Comparison of ENCODE assay signal across 16 mouse cellular contexts in the genomic region with DNA sequence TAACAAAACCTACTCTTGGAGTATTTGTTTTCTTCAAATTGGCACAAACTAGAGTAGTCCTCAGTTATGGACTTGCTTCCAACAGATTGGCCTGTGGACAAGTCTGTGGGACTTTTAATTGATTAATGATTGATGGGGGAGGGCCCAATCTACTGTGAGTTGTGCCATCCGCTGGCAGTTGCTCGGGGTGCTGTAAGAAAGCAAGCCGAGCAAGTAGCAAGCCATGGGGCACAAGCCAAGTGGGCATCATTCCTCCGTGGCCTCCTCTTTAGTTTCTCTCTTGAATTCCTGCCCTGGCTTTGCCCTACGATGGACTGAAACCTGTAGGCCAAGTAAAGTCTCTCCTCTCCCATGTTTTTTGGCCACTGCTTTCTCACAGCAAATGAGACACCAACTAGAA.
DNase-seq lines count a peak whose midpoint lies in the region; ATAC-seq and TF ChIP-seq lines count a peak whose summit lies in the region.
"Had no signal": no experiment of that assay in that cellular context is flagged by ENCODE, and none has a peak within 500 bp of the region (broad histone marks: within the 10 kb centered on the region; RNA-seq: fewer than 3 reads in every experiment).

No protein-coding gene starts in this region.

- H3K27ac ChIP-seq in kidney, adult 2 months (ENCODE audit: insufficient read depth, low read depth, low read length): no peak overlapping the region
- H3K27ac ChIP-seq in midbrain, postnatal 0 days (ENCODE audit: low read depth, low read length): no peak overlapping the region
- H3K27ac ChIP-seq in midbrain, embryonic 14.5 days (replicated peaks; ENCODE audit: low read depth, low read length): no peak overlapping the region
- H3K27ac ChIP-seq: forebrain, embryonic 12.5 days; heart, adult 2 months; hindbrain, embryonic 14.5 days; limb, embryonic 13.5 days; liver, embryonic 15.5 days had no signal

- no peaks in the 10 kb centered on the region for H3K36me3 ChIP-seq in kidney, adult 2 months (ENCODE audit: control insufficient read depth, insufficient read depth, low read length)
- no peaks in the 10 kb centered on the region for H3K36me3 ChIP-seq in midbrain, postnatal 0 days (ENCODE audit: insufficient read depth, low read length)
- H3K36me3 ChIP-seq in midbrain, embryonic 14.5 days (ENCODE audit: control insufficient read depth, insufficient read depth, low read length): no peaks in the 10 kb centered on the region
- H3K36me3 ChIP-seq: forebrain, embryonic 12.5 days; limb, embryonic 13.5 days; liver, embryonic 15.5 days had no signal

- H3K9me3 ChIP-seq in midbrain, postnatal 0 days (ENCODE audit: low read length): no peaks in the 10 kb centered on the region
- H3K9me3 ChIP-seq in midbrain, embryonic 14.5 days (ENCODE audit: control insufficient read depth, low read length): no peaks in the 10 kb centered on the region
- H3K9me3 ChIP-seq: forebrain, embryonic 12.5 days; limb, embryonic 13.5 days; liver, embryonic 15.5 days had no signal

- 81% methylated on average over 5 of the region's 5 CpGs for WGBS in kidney, adult 2 months
- WGBS in midbrain, postnatal 0 days: 84% methylated on average over 5 of the region's 5 CpGs
- 94% methylated on average over 5 of the region's 5 CpGs for WGBS in midbrain, embryonic 14.5 days

- no peak for TF ChIP-seq CTCF in kidney, adult 2 months (conservative IDR thresholded peaks at IDR 0.05; ENCODE audit: insufficient read depth, insufficient read length, low read depth, low read length)
- TF ChIP-seq CTCF in midbrain, postnatal 0 days (IDR thresholded peaks at IDR 0.05): no peak

- H3K4me1 ChIP-seq in kidney, adult 2 months (ENCODE audit: control insufficient read depth, insufficient read depth, low read length): no peaks in the 10 kb centered on the region
- H3K4me1 ChIP-seq in midbrain, postnatal 0 days (ENCODE audit: insufficient read depth, low read length): no peaks in the 10 kb centered on the region
- H3K4me1 ChIP-seq in midbrain, embryonic 14.5 days (ENCODE audit: control insufficient read depth, insufficient read depth, low read length): no peaks in the 10 kb centered on the region
- H3K4me1 ChIP-seq: forebrain, embryonic 12.5 days; limb, embryonic 13.5 days; liver, embryonic 15.5 days had no signal

- no peak overlapping the region for H3K9ac ChIP-seq in midbrain, postnatal 0 days (replicated peaks; ENCODE audit: low read length, poor library complexity, severe bottlenecking)
- no peak overlapping the region for H3K9ac ChIP-seq in midbrain, embryonic 14.5 days (replicated peaks; ENCODE audit: low read length)
- H3K9ac ChIP-seq: forebrain, embryonic 12.5 days; hindbrain, embryonic 14.5 days; limb, embryonic 13.5 days; liver, embryonic 15.5 days had no signal

- no peaks in the 10 kb centered on the region for H3K27me3 ChIP-seq in kidney, adult 2 months (replicated peaks; ENCODE audit: control insufficient read depth, insufficient read depth, low read length)
- H3K27me3 ChIP-seq in midbrain, postnatal 0 days (ENCODE audit: insufficient read depth, low read length): no peaks in the 10 kb centered on the region
- H3K27me3 ChIP-seq in midbrain, embryonic 14.5 days (ENCODE audit: control insufficient read depth, insufficient read depth, low read length): no peaks in the 10 kb centered on the region
- H3K27me3 ChIP-seq: forebrain, embryonic 12.5 days; limb, embryonic 13.5 days; liver, embryonic 15.5 days; Patski had no signal

- no peak overlapping the region for H3K4me3 ChIP-seq in kidney, adult 2 months (ENCODE audit: insufficient read depth, low read depth, low read length)
- no peak overlapping the region for H3K4me3 ChIP-seq in midbrain, postnatal 0 days (ENCODE audit: low read depth, low read length)
- H3K4me3 ChIP-seq in midbrain, embryonic 14.5 days (replicated peaks; ENCODE audit: low read depth, low read length): no peak overlapping the region
- H3K4me3 ChIP-seq: forebrain, embryonic 12.5 days; heart, adult 2 months; limb, embryonic 13.5 days; liver, embryonic 15.5 days had no signal

- no peak for TF ChIP-seq POLR2A in kidney, adult 2 months (IDR thresholded peaks at IDR 0.05; ENCODE audit: low read depth, low read length)

- peak; percentile 31 for DNase-seq in gastrocnemius, postnatal 10 days
- DNase-seq in gastrocnemius, adult 8-10 months (ENCODE audit: low spot score in 2 of 2): no peak
- DNase-seq in kidney, adult 2 months: peak; percentile 71
- no peak for DNase-seq in kidney, postnatal 14 days
- DNase-seq in midbrain, postnatal 0 days (ENCODE audit: low spot score): peak; percentile 30
- DNase-seq in midbrain, embryonic 14.5 days: no peak
- DNase-seq: heart, adult 2 months; lung, postnatal 14 days; right cerebral cortex, postnatal 25 days had no signal

- H3K4me2 ChIP-seq in midbrain, postnatal 0 days (ENCODE audit: low read depth, low read length, poor library complexity, severe bottlenecking): no peak overlapping the region
- no peak overlapping the region for H3K4me2 ChIP-seq in midbrain, embryonic 14.5 days (ENCODE audit: low read length)
- H3K4me2 ChIP-seq: forebrain, embryonic 12.5 days; hindbrain, embryonic 14.5 days; limb, embryonic 13.5 days; liver, embryonic 15.5 days had no signal

- ATAC-seq in midbrain, postnatal 0 days (ENCODE audit: low FRiP score): no peak
- no peak for ATAC-seq in midbrain, embryonic 14.5 days (ENCODE audit: low FRiP score, low TSS enrichment)
- no peak for ATAC-seq in erythroblast, adult 5-6 weeks (replicated peaks; ENCODE audit: low FRiP score, poor library complexity, severe bottlenecking)
- ATAC-seq: intestine, embryonic 16.5 days; Patski had no signal

Comparison
In these comparisons a context has a peak if more than half of its experiments do, and no peak if none do; other contexts are left out.
1. DNase-seq: peak in gastrocnemius, postnatal 10 days (single experiment), kidney, adult 2 months (single experiment) and midbrain, postnatal 0 days (single experiment); none in gastrocnemius, adult 8-10 months (0 of 2), kidney, postnatal 14 days (single experiment) and midbrain, embryonic 14.5 days (single experiment).